Mouse (Mus musculus) stomach, embryonic 14.5 days (tissue): ENCODE measurements at regions not wholly inside any gene's neighbourhood (a gene's known extent, or its start where the extent isn't known, plus 50 kb on each side); places are given as distances from the start of the nearest gene placed in this dataset.

Source experiments
- ATAC-seq: fragments of 200-750 bp; cut with Nextera tagmentation; 2 replicates; pipeline ENCODE4 v1.8.0; 2017; ENCODE audit warnings: low read depth, moderate TSS enrichment; ENCODE audit not compliant: insufficient number of reproducible peaks, insufficient read depth, low FRiP score
- H3K27ac ChIP-seq: fragments of 300-500 bp; sonication (generic); 2 replicates; pipeline ENCODE4 v1.5.1; 2014; ENCODE audit warnings: mild to moderate bottlenecking, low read length, moderate library complexity, mixed read lengths
- H3K27me3 ChIP-seq: fragments of 300-500 bp; sonication (generic); 2 replicates; pipeline ENCODE4 v1.6.1; 2014; ENCODE audit warnings: low read length, control low read depth, mixed read lengths; ENCODE audit not compliant: control insufficient read depth, insufficient read depth
- H3K36me3 ChIP-seq: fragments of 300-500 bp; sonication (generic); 2 replicates; pipeline ENCODE4 v1.6.1; 2014; ENCODE audit warnings: mild to moderate bottlenecking, control low read depth, low read length, moderate library complexity, mixed read lengths; ENCODE audit not compliant: control insufficient read depth, insufficient read depth
- H3K4me1 ChIP-seq: fragments of 300-500 bp; sonication (generic); 2 replicates; pipeline ENCODE4 v1.6.1; 2014; ENCODE audit warnings: low read length, control low read depth, mixed read lengths; ENCODE audit not compliant: control insufficient read depth, insufficient read depth
- H3K4me2 ChIP-seq: fragments of 300-500 bp; sonication (generic); replicated peaks from 2 replicates; pipeline ENCODE4 v1.6.1; 2014; ENCODE audit warnings: low read depth, low read length, control low read depth
- H3K4me3 ChIP-seq: fragments of 300-500 bp; sonication (generic); 2 replicates; pipeline ENCODE4 v1.5.1; 2014; ENCODE audit warnings: low read depth, low read length, control low read depth
- H3K9ac ChIP-seq: fragments of 300-500 bp; sonication (generic); replicated peaks from 2 replicates; pipeline ENCODE4 v1.6.1; 2014; ENCODE audit warnings: low read depth, mild to moderate bottlenecking, control low read depth, low read length, moderate library complexity, mixed read lengths
- H3K9me3 ChIP-seq: fragments of 300-500 bp; sonication (generic); 2 replicates; pipeline ENCODE4 v1.6.1; 2016; ENCODE audit warnings: low read depth, low read length, control low read depth; ENCODE audit not compliant: control insufficient read depth
- WGBS: fragments of 180-500 bp; shearing (Covaris S2); extraction: QIAGEN DNeasy Blood & Tissue Kit; methylation state at CpG from one replicate; pipeline ENCODE4 v1.1.7; 2014; 5-methylcytosine and 5-hydroxymethylcytosine counted together

- no peaks in the 10 kb centered on the region for H3K36me3 ChIP-seq
- no peaks in the 10 kb centered on the region for H3K4me1 ChIP-seq
- no peaks in the 10 kb centered on the region for H3K9me3 ChIP-seq
- H3K4me2 ChIP-seq: peak overlapping the region; percentile 31
- no peak overlapping the region; the same call in 1 of the 2 replicates for H3K9ac ChIP-seq
- H3K27ac ChIP-seq: no peak overlapping the region
- WGBS: 17% methylated on average over 12 of the region's 12 CpGs
- no peaks in the 10 kb centered on the region for H3K27me3 ChIP-seq
- 0 out of 2 replicates have a peak, but pooled peaks have one; percentile 53 for ATAC-seq
- H3K4me3 ChIP-seq: peak overlapping the region; percentile 10; the same call in 1 of the 2 replicates
These were observed 86.3 kb downstream of the D16Ertd472e start for GRCm38 (mm10) chr16:78490245-78490644.

GRCm38 (mm10) chr16:78489604-78490003, 86.9 kb downstream of the D16Ertd472e start:
- Histone ChIP-seq H3K36me3 (no peaks in the 10 kb centered on the region), H3K4me3 (no peak overlapping the region), H3K27ac (no peak overlapping the region), H3K9ac (no peak overlapping the region), H3K4me1 (no peaks in the 10 kb centered on the region), H3K27me3 (no peaks in the 10 kb centered on the region), H3K9me3 (no peaks in the 10 kb centered on the region), H3K4me2 (peak overlapping the region; percentile 31)
- 55% methylated on average over 4 of the region's 4 CpGs for WGBS
- ATAC-seq: no peak

GRCm38 (mm10) chr16:78486531-78486930, 90.0 kb downstream of the D16Ertd472e start:
- Histone ChIP-seq H3K4me3 (no peak overlapping the region), H3K27me3 (no peaks in the 10 kb centered on the region), H3K9ac (no peak overlapping the region), H3K4me1 (no peaks in the 10 kb centered on the region), H3K27ac (no peak overlapping the region), H3K36me3 (no peaks in the 10 kb centered on the region), H3K9me3 (no peaks in the 10 kb centered on the region), H3K4me2 (no peak overlapping the region)
- 83% methylated on average over 6 of the region's 6 CpGs for WGBS
- ATAC-seq: no peak

GRCm38 (mm10) chr16:78484319-78484718, 92.2 kb downstream of the D16Ertd472e start:
- Histone ChIP-seq H3K4me3 (no peak overlapping the region), H3K9ac (no peak overlapping the region), H3K27ac (no peak overlapping the region), H3K36me3 (no peaks in the 10 kb centered on the region), H3K27me3 (no peaks in the 10 kb centered on the region), H3K9me3 (no peaks in the 10 kb centered on the region), H3K4me1 (no peaks in the 10 kb centered on the region), H3K4me2 (no peak overlapping the region)
- no peak for ATAC-seq
- WGBS: 83% methylated on average over 4 of the region's 4 CpGs

GRCm38 (mm10) chr16:78481571-78481970, 94.9 kb downstream of the D16Ertd472e start:
- Histone ChIP-seq H3K9ac (no peak overlapping the region), H3K36me3 (no peaks in the 10 kb centered on the region), H3K4me2 (no peak overlapping the region), H3K9me3 (no peaks in the 10 kb centered on the region), H3K27me3 (no peaks in the 10 kb centered on the region), H3K27ac (no peak overlapping the region), H3K4me3 (no peak overlapping the region), H3K4me1 (no peaks in the 10 kb centered on the region)
- ATAC-seq: no peak
- 84% methylated on average over 6 of the region's 6 CpGs for WGBS

- no peak overlapping the region for H3K9ac ChIP-seq
- H3K27ac ChIP-seq: no peak overlapping the region
- H3K4me2 ChIP-seq: no peak overlapping the region
- H3K36me3 ChIP-seq: no peaks in the 10 kb centered on the region
- no peaks in the 10 kb centered on the region for H3K9me3 ChIP-seq
- no peak for ATAC-seq
- H3K4me3 ChIP-seq: no peak overlapping the region
- no peaks in the 10 kb centered on the region for H3K27me3 ChIP-seq
- WGBS: 76% methylated on average over 5 of the region's 5 CpGs
- no peaks in the 10 kb centered on the region for H3K4me1 ChIP-seq
These were observed 95.4 kb downstream of the D16Ertd472e start for GRCm38 (mm10) chr16:78481065-78481464.

- Histone ChIP-seq H3K9me3 (no peaks in the 10 kb centered on the region), H3K27me3 (no peaks in the 10 kb centered on the region), H3K4me1 (no peaks in the 10 kb centered on the region), H3K27ac (no peak overlapping the region), H3K9ac (no peak overlapping the region), H3K4me2 (no peak overlapping the region), H3K4me3 (no peak overlapping the region), H3K36me3 (no peaks in the 10 kb centered on the region)
- no peak for ATAC-seq
- 95% methylated on average over 10 of the region's 10 CpGs for WGBS
These were observed 96.2 kb downstream of the D16Ertd472e start for GRCm38 (mm10) chr16:78480261-78480660.

GRCm38 (mm10) chr16:78473456-78473855, 96.5 kb upstream of the Btg3 start:
- no peak overlapping the region for H3K4me2 ChIP-seq
- 65% methylated on average over 7 of the region's 7 CpGs for WGBS

GRCm38 (mm10) chr16:78459996-78460395, 83.0 kb upstream of the Btg3 start:
- WGBS: 42% methylated on average over 8 of the region's 8 CpGs
- ATAC-seq: no peak
- Histone ChIP-seq H3K4me1 (no peaks in the 10 kb centered on the region), H3K27me3 (no peaks in the 10 kb centered on the region), H3K9me3 (no peaks in the 10 kb centered on the region), H3K9ac (no peak overlapping the region), H3K4me2 (no peak overlapping the region), H3K4me3 (no peak overlapping the region), H3K27ac (no peak overlapping the region), H3K36me3 (no peaks in the 10 kb centered on the region)

More at GRCm38 (mm10) chr16:78473456-78473855, 96.5 kb upstream of the Btg3 start:
- H3K36me3 ChIP-seq: no peaks in the 10 kb centered on the region
- no peak overlapping the region for H3K27ac ChIP-seq
- H3K4me3 ChIP-seq: no peak overlapping the region
- no peaks in the 10 kb centered on the region for H3K4me1 ChIP-seq
- no peak overlapping the region for H3K9ac ChIP-seq
- no peaks in the 10 kb centered on the region for H3K9me3 ChIP-seq
- H3K27me3 ChIP-seq: no peaks in the 10 kb centered on the region
- ATAC-seq: no peak
